Mouse (Mus musculus): Measurements from ENCODE around the gene Lpp. TPM values are rescaled to one million over a fixed set of nuclear protein-coding genes. Genes with fewer than 3 reads are reported as not detected.

Gene Lpp
- total RNA-seq, 2 experiments from 2014 or later, result 16.6 to 18.6 TPM

- DNase-seq, result no peak
- intact Hi-C loops (cut with DNase I), result no loop called here
These were observed 537.3 kb downstream of the Lpp start for GRCm38 (mm10) chr16:24930621-24931020.

- DNase-seq, result no peak
- intact Hi-C loops (cut with DNase I), result no loop called here
These were observed 539.5 kb downstream of the Lpp start for GRCm38 (mm10) chr16:24932816-24933215.

- DNase-seq, result no peak
- intact Hi-C loops (cut with DNase I), result no loop called here
These were observed 540.4 kb downstream of the Lpp start for GRCm38 (mm10) chr16:24933691-24934090.

- intact Hi-C loops (cut with DNase I), result no loop called here
- DNase-seq, result no peak
These were observed 548.2 kb downstream of the Lpp start for GRCm38 (mm10) chr16:24941306-24942160.

GRCm38 (mm10) chr16:24943486-24944261, 550.4 kb downstream of the Lpp start:
- intact Hi-C loops (cut with DNase I), result no loop called here
- no peak for DNase-seq

- intact Hi-C loops (cut with DNase I), result no loop called here
- DNase-seq, result no peak
These were observed 553.0 kb downstream of the Lpp start for GRCm38 (mm10) chr16:24946356-24946755.

- intact Hi-C loops (cut with DNase I), result no loop called here
- DNase-seq, result no peak
These were observed 554.2 kb downstream of the Lpp start for GRCm38 (mm10) chr16:24947485-24947884.

GRCm38 (mm10) chr16:24948091-24948690, 554.9 kb downstream of the Lpp start:
- intact Hi-C loops (cut with DNase I), result no loop called here
- peak in 1 of 2 experiments; percentile 28 for DNase-seq

- no peak for DNase-seq
- intact Hi-C loops (cut with DNase I), result no loop called here
These were observed 556.0 kb downstream of the Lpp start for GRCm38 (mm10) chr16:24949265-24949664.

GRCm38 (mm10) chr16:24950112-24950743, 556.9 kb downstream of the Lpp start:
- no peak for DNase-seq

GRCm38 (mm10) chr16:24951909-24952308, 558.6 kb downstream of the Lpp start:
- intact Hi-C loops (cut with DNase I), result no loop called here

More at GRCm38 (mm10) chr16:24950112-24950743, 556.9 kb downstream of the Lpp start:
- intact Hi-C loops (cut with DNase I), result no loop called here

GRCm38 (mm10) chr16:24955054-24955453, 561.7 kb downstream of the Lpp start:
- intact Hi-C loops (cut with DNase I), result no loop called here

More at GRCm38 (mm10) chr16:24951909-24952308, 558.6 kb downstream of the Lpp start:
- no peak for DNase-seq

GRCm38 (mm10) chr16:24958661-24959060, 565.4 kb downstream of the Lpp start:
- no peak for DNase-seq
- intact Hi-C loops (cut with DNase I), result no loop called here

More at GRCm38 (mm10) chr16:24955054-24955453, 561.7 kb downstream of the Lpp start:
- DNase-seq, result no peak

GRCm38 (mm10) chr16:24960901-24961806, 567.8 kb downstream of the Lpp start:
- no peak for DNase-seq
- intact Hi-C loops (cut with DNase I), result no loop called here

- DNase-seq, result no peak
- intact Hi-C loops (cut with DNase I), result no loop called here
These were observed 571.0 kb downstream of the Lpp start for GRCm38 (mm10) chr16:24964311-24964710.

GRCm38 (mm10) chr16:24965091-24965490, 571.8 kb downstream of the Lpp start:
- intact Hi-C loops (cut with DNase I), result no loop called here
- DNase-seq, result no peak

- intact Hi-C loops (cut with DNase I), result no loop called here
- no peak for DNase-seq
These were observed 573.2 kb downstream of the Lpp start for GRCm38 (mm10) chr16:24966460-24966859.

GRCm38 (mm10) chr16:24973009-24973631, 579.8 kb downstream of the Lpp start:
- intact Hi-C loops (cut with DNase I), result no loop called here

GRCm38 (mm10) chr16:24977771-24978170, 584.5 kb downstream of the Lpp start:
- no peak for DNase-seq
- intact Hi-C loops (cut with DNase I), result no loop called here

More at GRCm38 (mm10) chr16:24973009-24973631, 579.8 kb downstream of the Lpp start:
- DNase-seq, result no peak

All from gastrocnemius, postnatal 36 days (tissue).